Mouse (Mus musculus) 3T3-L1 (cell line): Measurements from ENCODE around the gene Wwc2.
A peak's percentile ranks its signal among the peaks of the same experiment; 100 is the strongest.

Experiments
- DNase-seq: peaks from one replicate; pipeline ENCODE4 v3.0.0-alpha.2; 2015; ENCODE audit warnings: low read depth, low spot score

Wwc2 gene

DNA sequence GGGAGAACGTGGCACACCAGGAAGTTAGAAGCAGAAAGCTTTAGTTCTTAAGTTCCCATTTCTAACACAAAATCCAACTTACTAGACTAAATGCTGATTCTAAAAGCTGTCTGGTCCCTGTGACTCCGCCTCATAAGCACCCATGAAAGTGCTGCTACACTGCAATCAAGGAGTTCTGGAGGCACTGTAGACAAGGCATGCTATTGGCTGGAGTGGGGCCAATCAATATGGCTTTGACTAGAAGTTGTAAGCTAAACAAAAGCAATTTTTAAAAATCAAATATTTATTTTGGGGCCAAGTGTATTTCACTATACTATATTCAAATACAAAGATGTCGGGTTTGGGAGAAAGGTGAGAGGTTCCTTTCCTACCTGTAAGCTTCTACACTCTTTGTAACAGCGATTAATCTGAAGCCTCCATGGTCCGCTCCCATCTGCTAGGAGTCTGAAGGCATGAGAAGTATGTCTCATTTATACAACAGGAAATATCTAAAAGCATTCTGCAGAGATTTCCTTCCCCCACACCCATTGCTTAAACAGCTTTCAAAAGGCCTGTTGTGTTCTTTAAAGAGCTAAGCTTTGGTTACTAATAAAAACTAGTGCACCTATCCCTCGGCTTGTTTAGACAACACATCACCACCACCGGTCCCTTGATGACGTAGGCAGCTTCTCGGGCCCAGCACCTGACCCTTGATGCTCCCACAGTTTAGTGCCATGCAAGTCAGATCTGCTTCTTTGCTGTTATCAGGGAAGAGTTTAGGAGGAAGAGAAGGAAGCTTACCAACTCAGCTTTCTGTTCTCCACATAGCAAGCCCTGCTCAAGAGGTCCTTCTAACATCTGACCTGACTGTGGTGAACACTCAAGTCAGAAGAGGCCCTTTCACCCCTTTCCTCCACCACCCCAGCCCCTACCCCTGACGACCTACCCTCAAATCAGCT is 50.5 kb downstream of the Wwc2 start:
- DNase-seq, result no peak

DNA sequence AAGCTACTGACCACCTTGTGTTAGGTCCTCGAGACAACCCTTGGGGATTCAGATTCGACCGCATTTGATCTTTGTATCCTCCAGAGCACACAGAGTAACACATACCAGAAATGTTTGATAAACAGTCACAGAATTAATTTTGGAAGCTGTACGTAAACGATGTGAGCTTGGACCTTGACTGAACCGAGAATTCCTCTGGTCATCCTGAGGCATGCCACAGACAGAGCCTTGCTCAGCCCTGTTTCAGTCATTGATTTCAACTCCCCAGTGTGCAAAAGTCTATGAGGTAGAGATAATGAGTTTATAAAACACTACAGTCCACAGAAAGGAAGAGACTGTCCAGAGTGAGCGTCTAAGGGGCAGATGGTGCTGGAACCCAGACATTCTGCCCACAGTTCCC is 51.5 kb downstream of the Wwc2 start:
- no peak for DNase-seq

DNA sequence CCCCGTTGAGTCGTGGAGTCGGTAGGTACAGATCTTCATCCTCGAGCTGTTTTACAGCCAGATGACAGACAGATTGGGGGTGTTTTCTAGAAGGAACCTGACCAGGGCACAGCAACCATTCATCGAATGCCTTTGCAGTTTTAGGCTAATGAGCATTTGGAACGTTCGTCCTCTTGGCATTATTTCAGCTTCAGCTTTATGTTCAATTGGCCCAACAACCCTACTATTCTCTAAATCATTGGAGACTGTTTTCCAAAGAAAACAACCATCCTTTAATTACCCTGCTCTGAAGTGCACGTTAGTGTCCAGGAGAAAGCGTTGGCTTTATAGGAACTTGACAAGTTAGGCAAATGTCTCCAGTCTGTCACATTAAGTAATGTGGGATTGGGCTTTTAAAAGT is 54.3 kb downstream of the Wwc2 start:
- no peak for DNase-seq

DNA sequence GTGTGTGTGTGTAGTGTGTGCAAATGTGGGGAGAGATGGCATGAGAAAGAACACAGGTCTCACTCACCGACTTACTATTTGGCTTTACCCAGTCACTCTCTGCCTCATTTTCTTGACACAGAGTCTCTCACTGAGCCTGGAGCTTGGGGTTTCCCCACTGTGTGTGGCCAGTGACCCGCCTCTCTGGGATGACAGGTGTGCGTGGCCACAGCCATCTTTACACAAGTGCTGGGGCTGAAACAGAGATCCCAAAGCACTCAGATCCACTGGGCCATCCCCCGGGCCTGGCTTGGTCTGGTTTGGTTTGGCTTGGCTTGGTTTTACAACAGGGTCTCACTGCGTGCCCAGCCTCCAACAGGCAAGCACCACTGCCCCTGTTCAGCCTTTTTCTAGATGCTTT is 55.3 kb downstream of the Wwc2 start:
- no peak for DNase-seq

DNA sequence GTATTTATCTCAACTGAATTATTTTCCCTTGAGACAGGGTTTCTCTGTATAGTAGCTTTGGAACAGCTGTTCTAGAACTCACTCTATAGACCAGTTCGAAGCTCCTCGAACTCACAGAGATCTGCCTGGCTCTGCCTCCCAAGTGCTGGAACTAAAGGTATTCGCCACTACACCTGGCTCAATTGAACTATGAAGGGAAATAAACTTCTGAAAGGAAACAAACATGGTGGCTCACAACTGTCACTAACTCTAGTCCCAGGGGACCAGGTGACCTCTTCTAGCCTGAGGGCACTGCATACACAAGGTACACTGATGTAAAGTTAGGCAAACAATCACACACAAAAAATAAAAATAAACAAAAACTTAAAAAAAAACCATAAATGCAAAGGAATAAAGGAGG is 57.6 kb downstream of the Wwc2 start:
- peak; percentile 19 for DNase-seq

DNA sequence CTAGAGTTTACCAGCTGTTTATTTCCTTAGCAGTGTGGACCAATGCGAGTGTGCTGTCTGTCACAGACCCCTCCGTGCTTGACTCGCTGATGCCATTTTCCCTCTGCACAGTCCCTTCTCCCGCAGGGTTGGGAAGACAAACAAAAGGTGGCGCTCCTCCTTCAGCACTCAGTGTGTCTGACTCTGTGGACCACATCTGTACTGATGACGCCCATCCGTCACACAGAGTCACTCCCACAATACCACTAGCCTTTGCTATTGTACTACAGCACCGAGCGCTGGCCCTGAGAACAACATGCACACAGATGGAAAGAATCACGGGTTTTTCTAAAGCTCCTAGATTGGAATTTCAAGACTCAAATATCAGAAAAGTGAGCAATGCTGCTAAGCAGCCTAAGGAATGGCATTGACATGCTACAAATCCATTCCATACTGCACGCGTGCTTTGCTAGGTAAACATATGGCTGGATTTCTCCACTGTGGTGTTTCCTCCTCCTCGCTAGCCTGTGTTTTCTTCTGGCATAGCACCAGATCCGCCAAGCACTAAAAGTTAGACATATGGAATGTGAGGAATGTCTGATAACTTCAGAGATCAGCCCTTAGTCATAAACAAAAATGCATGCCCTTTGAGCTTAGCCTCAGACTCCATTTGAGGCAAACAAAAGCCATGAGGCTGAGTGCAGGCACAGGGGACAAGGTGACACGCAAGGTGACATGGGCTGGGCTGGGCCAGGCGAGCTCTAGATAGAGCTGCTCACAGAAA is 58.5 kb downstream of the Wwc2 start:
- DNase-seq, result peak; percentile 92

DNA sequence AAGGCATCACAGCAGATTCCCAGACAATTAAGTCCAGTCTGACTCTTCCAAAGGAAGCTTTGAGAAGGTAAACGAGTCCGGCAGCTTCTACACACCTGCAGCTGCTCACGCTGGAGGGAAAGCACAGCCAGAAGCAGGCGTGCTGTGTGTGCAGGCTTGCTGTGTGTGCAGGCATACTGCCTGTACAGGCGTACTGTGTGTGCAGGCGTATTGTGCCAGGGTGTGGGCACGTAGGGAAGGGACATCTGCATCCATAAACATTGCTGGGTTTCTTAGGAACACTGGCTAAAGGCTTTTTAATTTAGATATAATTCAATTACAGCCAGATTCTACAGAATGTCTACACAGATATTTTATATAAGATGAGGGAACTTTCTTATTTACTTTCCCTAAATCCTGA is 59.4 kb downstream of the Wwc2 start:
- DNase-seq, result no peak

DNA sequence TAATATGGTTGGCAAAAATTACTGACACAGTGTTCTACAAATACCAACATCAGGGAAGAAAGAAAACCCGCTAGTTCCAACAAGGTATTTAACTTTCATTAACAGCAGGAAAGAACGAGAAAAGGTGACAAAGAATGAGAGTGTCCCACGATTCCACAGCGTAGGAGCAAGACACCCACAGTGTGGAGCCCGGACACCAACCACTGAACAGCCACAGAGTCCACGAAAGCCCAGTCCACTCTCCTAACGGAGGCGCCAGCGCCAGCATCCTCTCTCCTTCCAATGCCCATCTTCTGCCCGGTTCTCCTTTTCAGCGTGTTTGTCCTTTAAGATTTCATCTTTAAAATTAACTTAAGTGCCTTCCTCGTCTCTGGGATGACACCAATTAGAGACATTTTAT is 61.1 kb downstream of the Wwc2 start:
- DNase-seq, result no peak

DNA sequence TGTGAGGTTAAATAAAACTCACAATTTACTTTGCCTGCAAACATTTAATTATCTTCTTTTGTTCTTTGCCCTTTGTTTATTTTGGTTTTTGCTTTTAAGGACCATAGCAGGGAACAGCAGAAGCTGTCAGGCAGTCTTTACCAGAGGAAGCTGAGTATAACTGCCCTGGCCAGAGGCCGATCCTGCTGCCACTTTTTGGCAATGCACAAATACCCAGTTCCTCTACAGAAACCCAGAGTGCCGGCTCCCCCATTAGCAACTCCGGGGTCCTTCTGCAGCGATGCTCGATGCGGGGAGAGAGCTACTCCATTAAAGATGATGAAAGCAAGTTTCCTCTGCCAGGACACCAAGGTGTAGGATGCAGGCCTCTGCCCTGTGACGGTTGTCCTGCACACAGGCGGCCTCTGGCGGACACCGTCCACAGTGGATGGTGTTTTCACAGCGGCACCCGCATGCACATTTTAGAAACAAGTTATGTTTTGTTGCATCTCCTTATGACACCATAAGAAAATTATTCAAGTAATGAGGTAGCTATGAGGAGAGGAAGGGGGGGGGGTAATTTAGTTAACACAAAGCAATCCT is 62.0 kb downstream of the Wwc2 start:
- no peak for DNase-seq

DNA sequence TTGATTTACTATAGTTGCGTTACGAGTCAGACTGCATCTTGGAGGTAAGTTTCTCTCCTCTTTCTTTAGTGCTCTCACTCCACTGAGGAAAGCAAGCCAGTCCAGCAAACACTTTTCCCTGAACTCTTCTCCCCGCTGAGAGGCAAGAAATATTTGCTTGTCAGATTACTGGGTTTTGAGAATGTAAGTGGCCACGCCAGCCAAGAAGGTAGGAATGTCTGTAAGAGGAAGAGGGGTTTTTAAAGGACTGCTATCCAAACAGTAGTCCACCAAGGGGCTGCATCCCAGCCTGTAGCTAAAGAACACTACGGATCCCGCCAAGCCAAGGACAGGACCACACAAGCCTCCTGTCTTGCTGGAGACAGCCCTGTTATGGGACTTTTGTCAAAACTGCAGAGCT is 65.8 kb downstream of the Wwc2 start:
- no peak for DNase-seq

DNA sequence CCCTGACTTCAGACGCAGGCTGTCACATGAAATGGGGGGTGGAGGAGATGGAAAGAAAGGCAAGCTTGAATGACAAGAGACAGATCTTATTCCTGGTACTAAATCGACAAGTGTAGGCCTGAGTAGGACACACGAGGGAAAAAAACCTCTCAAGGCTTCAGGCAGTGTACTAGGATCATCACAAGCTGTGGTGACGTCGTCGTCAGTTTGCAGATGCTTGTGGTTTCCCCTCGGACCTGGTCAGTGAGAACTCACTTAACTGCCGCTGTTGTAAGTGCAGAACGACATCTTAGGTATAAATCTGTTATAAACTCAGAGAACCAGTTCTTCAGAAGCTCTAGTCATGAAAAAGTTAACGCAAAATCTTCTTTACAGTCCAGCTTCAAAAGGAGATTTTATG is 67.9 kb downstream of the Wwc2 start:
- DNase-seq, result no peak

DNA sequence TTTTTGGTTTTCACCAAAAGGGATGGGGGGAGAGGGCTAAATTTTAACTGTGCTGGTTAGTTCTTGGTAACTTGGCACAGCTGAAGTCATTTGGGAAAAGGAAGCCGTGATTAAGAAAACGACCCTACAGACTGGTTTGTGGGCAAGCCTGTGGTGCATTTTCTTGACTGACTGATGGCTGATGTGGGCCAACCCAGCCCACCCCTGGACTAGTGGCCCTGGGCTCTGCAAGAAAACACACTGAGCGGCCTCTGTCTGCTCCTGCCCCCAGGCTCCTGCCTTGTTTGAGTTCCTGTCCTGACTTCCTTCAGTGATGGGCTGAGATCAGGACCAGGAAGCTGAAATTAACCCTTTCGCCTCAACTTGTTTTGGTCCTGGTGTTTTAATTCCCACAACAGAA is 68.7 kb downstream of the Wwc2 start:
- no peak for DNase-seq

DNA sequence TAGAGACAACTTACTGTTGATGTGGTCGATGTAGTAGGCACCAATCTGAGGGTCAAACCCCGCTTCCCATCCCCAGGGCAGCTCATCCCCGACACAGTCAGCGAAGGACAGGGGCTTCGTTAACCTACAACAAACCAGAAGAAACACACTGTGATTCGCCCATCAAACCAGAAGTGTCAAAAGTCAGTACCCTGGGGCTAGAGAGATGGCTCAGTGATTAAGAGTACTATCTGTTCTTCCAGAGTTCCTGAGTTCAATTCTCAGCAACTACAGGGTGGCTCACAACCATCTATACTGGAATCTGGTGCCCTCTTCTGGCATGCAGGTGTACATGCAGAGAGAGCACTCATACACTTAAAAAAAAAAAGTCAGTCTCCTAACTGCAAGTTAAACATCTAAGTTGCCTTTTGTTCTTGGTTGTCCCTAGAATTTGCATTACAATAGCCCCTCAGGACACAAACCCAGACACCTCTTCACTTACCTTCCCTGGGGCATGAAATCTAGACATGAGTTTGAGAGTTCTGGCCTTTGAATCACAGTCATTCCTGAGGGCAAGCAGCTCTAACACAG is 70.1 kb downstream of the Wwc2 start:
- peak; percentile 18 for DNase-seq

DNA sequence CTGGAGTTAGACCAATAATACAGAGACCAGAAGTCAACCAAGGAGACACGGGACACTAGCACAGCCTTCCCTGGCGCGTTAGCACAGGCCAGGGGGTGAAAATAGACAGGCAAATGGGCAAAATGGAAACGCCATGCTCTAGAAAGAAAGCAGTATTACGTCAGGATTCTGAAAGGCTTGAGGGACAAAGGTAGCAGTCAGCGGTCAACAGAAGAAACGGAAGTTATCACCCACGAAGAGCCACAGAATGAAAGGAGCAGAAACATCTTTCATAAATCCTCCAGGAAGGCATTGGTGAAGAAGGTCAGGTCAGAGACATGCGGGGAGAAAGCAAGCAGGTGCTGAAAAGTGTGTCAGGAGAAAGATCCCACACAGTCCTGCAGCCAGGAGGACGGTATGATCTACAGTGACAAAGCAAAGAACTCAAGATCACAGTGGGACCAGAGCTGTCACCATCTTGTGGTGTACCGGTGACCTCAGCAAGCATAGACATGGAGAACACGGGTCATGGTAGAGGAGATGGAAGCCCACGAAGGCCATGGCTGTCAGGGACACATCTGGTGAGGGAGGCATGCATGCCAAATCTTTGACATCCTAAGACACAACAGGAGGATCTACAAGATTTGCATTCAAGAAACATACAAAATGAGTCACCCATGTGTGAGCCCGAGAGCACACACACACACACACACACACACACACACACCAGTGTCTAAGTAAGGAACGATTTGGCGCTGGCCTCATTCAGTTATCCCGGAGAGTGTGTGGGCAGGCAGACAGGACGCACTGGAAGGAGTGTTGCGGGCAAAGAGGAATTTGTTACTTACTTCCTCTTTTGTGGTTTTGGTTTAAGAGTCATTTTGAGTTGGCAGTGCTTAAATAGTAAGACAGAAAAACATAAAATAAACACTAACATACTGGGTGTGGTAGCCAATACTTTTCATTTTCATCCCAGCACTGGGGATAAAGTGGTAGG is 73.4 kb downstream of the Wwc2 start:
- DNase-seq, result peak; percentile 88

DNA sequence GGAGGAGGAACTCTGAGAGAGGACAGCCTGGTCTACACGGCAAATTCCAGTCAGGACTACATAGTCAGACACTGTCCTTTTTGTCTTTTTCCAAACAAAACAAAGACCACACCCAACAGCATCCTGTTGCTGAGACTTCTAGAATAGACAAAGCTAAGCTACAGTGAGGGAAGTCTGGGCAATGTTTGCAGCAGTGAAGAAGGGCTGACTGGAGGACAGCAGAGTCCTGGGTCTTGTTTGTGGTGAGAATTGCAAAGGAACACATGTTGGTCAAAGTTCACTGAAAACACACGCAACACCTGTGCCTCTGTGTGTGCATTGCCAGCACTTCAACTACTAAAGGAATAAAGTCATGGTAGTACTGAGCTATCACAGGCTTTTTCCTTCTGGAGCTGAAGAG is 75.2 kb downstream of the Wwc2 start:
- DNase-seq, result peak; percentile 28

DNA sequence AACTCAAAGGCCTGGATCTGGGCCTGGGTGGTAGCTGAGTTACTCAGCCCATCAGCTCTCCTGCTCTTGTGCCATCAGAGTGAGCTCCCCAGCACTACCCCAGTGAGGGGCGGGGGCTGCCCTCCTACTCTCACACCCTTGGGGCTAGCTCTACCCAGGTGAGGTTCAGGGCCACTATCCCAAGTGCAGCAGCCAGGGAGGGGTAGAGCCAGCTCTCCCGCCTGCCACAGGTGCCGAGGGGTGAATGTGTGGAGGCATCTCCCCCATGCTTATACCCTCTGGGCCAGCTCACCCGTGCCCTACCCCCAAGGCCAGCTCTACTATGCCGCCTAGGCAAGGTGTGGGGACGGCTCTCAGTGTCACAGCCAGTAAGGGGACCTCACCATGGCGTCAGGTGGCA is 75.8 kb downstream of the Wwc2 start:
- DNase-seq, result no peak

DNA sequence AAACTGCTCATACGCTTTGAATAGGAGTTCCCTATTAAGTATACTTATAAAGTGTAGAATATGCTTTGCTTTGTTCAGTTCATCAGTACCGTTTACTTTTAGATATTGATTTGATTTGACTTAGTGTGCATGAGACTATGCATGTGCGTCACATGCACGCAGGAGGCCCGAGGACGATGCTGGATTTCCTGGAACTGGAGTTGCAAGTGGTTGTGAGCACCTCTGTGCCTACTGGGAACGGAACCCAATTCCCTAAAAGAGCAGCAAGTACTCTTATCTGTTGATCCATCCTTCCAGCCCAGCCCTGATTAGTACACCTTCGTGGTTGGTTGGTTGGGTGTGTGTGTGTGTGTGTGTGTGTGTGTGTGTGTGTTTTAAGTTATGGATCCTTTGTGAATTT is 76.6 kb downstream of the Wwc2 start:
- no peak for DNase-seq

DNA sequence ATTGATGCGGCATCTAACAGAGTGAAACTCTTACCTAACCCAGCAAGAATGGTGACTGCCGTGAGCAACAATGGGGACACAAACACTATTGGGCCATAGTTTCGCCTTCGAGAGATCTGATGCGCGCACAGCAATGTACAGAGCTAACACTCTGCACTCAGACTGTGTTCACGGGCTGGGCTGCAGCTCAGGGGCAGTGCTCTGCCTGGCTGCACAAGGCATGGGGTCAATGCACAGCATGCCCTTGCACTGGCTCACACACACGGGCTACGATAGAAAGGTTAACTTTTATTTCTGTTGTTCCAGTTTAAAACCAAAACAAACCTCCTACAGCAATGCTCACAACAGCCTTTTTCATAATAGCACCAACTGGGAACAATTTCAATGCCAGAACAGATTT is 77.1 kb downstream of the Wwc2 start:
- DNase-seq, result no peak

DNA sequence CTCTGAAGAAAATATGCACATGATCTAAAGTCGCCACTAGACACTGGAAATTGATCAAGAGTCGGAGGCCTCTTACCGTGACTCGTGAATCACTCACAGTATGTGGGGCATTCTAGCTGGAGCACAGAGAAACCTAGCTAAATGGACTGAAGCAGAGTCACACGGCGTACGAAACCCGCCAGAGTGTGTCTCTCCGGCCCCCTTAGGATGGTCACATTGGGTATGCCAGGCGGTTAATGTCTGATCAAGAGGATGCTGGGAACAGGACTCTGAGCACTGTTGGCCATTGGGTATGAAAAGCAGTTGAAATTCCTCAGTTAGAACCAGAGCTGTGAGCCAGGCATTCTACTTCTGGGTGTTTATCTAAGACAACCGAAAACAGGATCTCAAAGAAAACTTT is 81.0 kb downstream of the Wwc2 start:
- DNase-seq, result no peak

DNA sequence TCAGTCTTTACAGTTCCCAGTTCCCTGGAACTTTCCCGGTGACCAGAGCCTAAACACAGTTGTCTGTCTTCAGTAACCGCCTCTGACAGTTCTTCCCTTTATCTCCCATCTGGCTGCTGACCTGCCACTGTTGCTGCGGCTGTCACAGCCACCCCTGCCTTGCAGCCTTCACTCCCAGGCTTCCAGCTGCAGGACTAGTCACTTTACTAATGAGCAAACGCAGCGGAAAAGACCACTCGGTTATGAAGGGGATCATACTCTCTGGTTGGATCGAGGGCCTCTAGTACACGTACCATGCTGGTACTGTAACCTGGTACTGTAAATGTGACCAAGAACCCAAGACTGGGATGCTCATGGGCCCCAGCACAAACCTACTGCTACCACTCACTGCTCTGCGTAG is 83.7 kb downstream of the Wwc2 start:
- DNase-seq, result no peak

DNA sequence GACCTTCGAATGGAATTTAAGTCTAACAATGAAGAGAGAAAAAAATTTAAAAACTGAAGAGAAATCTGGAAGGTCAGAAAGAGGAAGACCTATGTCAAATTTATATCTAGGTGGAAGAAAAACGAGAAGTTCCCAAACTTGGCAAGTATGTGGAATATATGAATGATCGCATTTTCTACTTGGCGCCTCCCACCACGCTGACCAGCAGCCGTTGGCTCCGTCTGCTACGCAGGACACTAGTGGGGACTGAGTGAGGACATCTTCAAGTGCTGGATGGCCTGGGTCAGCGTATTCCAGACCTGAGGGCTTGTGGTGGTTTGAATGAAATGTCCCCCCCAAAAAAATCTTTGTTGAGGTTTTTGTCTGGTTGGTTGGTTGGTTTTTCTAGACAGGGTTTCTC is 84.6 kb downstream of the Wwc2 start:
- no peak for DNase-seq
